Mouse (Mus musculus): ENCODE measurements around the gene Inpp4b. TPM values are rescaled to one million over a fixed set of nuclear protein-coding genes. Genes with fewer than 3 reads are reported as not detected.
A peak's percentile ranks its signal among the peaks of the same experiment; 100 is the strongest.

Gene Inpp4b
- polyA plus RNA-seq, 1 experiment: 0.41 TPM

DNA sequence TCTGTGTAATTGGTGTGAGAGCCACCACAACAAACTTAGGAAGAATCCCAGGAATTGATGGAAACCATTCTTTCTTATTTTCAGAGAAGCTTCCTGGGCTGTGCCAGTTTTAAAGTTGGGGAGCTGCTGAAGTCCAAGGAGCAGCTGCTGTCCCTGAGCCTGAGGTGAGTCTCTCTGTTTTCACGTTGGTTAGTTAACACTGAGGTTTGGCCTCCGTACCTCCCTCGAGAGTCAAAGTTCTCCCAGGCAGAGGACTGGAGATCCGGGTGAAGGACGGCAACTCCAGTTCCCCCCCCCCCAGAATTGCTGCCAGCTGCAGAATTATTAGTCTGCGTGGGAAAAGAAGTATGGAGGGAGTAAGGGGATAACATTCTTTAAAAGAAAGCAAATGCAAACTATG, 514.3 kb downstream of the Inpp4b start:
- TF ChIP-seq POLR2A (IDR thresholded peaks at IDR 0.05; ENCODE audit: low read depth, low read length): no peak
- no peak for TF ChIP-seq CTCF (IDR thresholded peaks at IDR 0.05; ENCODE audit: extremely low read depth, insufficient read length, insufficient replicate concordance, low read depth, low read length)
- WGBS: 24% methylated on average over 6 of the region's 6 CpGs
- peak overlapping the region; percentile 20; the same call in 1 of the 2 replicates for H3K4me3 ChIP-seq (ENCODE audit: low read depth, low read length)
- no peaks in the 10 kb centered on the region for H3K4me1 ChIP-seq (ENCODE audit: control insufficient read depth, insufficient read depth, insufficient read length, low read length)
- H3K27ac ChIP-seq (ENCODE audit: insufficient read depth, low read depth, low read length): no peak overlapping the region
- no peaks in the 10 kb centered on the region for H3K36me3 ChIP-seq (ENCODE audit: control insufficient read depth, insufficient read depth, low read length)
- H3K27me3 ChIP-seq (ENCODE audit: control insufficient read depth, insufficient read depth, low read length): no peaks in the 10 kb centered on the region

DNA sequence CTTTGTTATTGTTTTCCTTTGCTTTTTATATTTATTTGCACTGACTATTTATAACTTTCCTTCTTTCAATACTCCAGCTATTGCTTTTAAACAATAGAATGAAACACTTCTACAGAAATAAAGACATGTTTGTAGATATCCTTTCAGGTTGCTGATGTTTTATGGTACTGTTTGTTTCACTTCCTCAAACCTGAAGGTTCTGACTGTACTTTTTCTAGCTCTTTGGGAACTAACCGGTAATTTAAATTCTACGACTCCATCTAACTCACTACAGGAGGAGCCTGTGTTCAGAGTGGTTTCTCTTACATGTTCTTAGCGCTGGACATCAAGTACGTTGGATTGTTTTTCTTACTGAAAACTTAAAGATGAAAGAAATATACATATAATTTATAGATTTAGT, 516.0 kb downstream of the Inpp4b start:
- H3K4me3 ChIP-seq (ENCODE audit: low read depth, low read length): no peak overlapping the region
- no peak overlapping the region for H3K27ac ChIP-seq (ENCODE audit: insufficient read depth, low read depth, low read length)
- H3K36me3 ChIP-seq (ENCODE audit: control insufficient read depth, insufficient read depth, low read length): no peaks in the 10 kb centered on the region
- TF ChIP-seq CTCF (IDR thresholded peaks at IDR 0.05; ENCODE audit: extremely low read depth, insufficient read length, insufficient replicate concordance, low read depth, low read length) (no peak), POLR2A (IDR thresholded peaks at IDR 0.05; ENCODE audit: low read depth, low read length) (no peak)
- no peaks in the 10 kb centered on the region for H3K4me1 ChIP-seq (ENCODE audit: control insufficient read depth, insufficient read depth, insufficient read length, low read length)
- no peaks in the 10 kb centered on the region for H3K27me3 ChIP-seq (ENCODE audit: control insufficient read depth, insufficient read depth, low read length)
- WGBS: 85% methylated on average over 4 of the region's 4 CpGs

DNA sequence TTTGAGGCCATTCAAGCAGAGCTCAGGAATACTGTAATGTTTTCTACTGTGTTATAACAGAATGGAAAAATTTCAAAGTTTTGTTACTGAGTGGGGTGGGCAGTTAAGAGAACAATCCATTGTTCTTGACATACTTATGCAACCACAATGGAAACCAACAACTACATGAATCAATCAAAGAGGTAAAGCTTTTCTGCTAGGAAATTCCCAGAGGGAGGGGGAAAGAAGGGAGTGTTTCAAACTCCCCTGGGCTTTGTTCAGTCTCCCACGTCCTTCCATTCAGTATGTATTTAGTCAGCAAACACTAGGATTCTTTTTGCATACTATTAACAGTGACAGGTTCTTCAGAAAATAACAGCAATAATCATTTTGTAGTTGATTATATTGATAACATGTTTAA, 517.4 kb downstream of the Inpp4b start:
- TF ChIP-seq CTCF (IDR thresholded peaks at IDR 0.05; ENCODE audit: extremely low read depth, insufficient read length, insufficient replicate concordance, low read depth, low read length) (no peak), POLR2A (IDR thresholded peaks at IDR 0.05; ENCODE audit: low read depth, low read length) (no peak)
- Histone ChIP-seq H3K4me3 (ENCODE audit: low read depth, low read length) (no peak overlapping the region), H3K27ac (ENCODE audit: insufficient read depth, low read depth, low read length) (no peak overlapping the region), H3K4me1 (ENCODE audit: control insufficient read depth, insufficient read depth, insufficient read length, low read length) (no peaks in the 10 kb centered on the region), H3K27me3 (ENCODE audit: control insufficient read depth, insufficient read depth, low read length) (no peaks in the 10 kb centered on the region), H3K36me3 (ENCODE audit: control insufficient read depth, insufficient read depth, low read length) (no peaks in the 10 kb centered on the region)
- WGBS: 79% methylated on average over 1 of the region's 1 CpGs

DNA sequence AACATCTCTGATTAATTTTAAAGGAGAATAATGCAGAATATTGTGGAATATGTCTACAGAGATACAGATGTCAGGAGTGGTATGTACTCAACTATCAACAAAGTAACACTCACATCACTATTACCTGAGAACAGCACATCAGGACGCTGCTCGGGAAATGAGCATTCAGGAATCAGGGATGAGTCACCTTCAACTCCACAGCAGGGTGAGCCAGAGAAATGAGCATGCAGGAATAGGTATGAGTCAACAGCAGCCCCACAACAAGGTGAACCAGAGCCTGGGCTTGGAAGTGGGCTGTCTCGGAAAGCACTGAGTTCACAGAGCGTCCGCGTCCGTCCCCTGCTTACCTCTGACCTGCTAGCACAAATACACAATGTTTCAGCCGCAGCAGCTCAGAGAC, 519.0 kb downstream of the Inpp4b start:
- H3K4me1 ChIP-seq (ENCODE audit: control insufficient read depth, insufficient read depth, insufficient read length, low read length): no peaks in the 10 kb centered on the region
- no peak overlapping the region for H3K27ac ChIP-seq (ENCODE audit: insufficient read depth, low read depth, low read length)
- no peaks in the 10 kb centered on the region for H3K36me3 ChIP-seq (ENCODE audit: control insufficient read depth, insufficient read depth, low read length)
- H3K4me3 ChIP-seq (ENCODE audit: low read depth, low read length): no peak overlapping the region
- H3K27me3 ChIP-seq (ENCODE audit: control insufficient read depth, insufficient read depth, low read length): no peaks in the 10 kb centered on the region
- TF ChIP-seq CTCF (IDR thresholded peaks at IDR 0.05; ENCODE audit: extremely low read depth, insufficient read length, insufficient replicate concordance, low read depth, low read length) (no peak), POLR2A (IDR thresholded peaks at IDR 0.05; ENCODE audit: low read depth, low read length) (no peak)
- WGBS: 89% methylated on average over 8 of the region's 8 CpGs

DNA sequence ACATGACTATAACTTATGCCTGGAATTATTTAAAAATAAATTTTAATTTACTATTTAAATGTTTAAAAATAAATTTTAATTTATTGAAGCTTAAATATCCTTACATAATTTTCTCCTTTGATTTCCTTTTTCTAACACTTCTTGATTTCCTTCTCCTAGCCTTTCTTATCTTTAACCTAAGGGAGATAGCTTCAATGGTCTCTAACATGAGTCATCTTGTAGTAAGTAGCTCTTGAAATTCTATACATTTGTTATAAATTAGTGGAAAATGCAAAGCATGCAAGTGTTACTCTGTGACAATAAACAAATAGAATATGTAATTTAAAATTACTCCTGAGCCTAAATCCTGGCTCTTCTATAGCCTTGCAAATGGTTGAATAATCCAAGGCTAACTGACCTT, 520.4 kb downstream of the Inpp4b start:
- H3K36me3 ChIP-seq (ENCODE audit: control insufficient read depth, insufficient read depth, low read length): no peaks in the 10 kb centered on the region
- H3K4me3 ChIP-seq (ENCODE audit: low read depth, low read length): no peak overlapping the region
- TF ChIP-seq POLR2A (IDR thresholded peaks at IDR 0.05; ENCODE audit: low read depth, low read length) (no peak), CTCF (IDR thresholded peaks at IDR 0.05; ENCODE audit: extremely low read depth, insufficient read length, insufficient replicate concordance, low read depth, low read length) (no peak)
- H3K27me3 ChIP-seq (ENCODE audit: control insufficient read depth, insufficient read depth, low read length): no peaks in the 10 kb centered on the region
- no peaks in the 10 kb centered on the region for H3K4me1 ChIP-seq (ENCODE audit: control insufficient read depth, insufficient read depth, insufficient read length, low read length)
- H3K27ac ChIP-seq (ENCODE audit: insufficient read depth, low read depth, low read length): no peak overlapping the region

DNA sequence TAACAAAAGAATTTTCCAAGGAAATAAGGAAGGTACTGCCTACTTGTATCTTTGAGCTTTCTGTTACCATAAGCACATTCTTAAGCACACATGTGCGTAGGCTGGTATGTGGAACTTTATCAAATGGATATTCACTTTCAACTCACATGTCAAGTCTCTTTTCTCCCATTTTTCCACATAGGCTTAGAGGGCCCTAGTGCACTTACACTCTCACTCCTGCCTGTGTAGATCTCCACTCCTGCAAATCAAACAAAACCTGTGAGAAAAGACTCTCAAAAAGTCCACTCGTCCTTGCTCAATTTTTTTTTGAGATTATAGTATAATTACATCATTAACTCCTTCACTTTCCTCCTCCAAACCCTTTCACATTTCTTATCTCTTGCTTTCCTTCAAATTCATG, 522.0 kb downstream of the Inpp4b start:
- WGBS: 81% methylated on average over 2 of the region's 2 CpGs
- Histone ChIP-seq H3K4me3 (ENCODE audit: low read depth, low read length) (no peak overlapping the region), H3K4me1 (ENCODE audit: control insufficient read depth, insufficient read depth, insufficient read length, low read length) (no peaks in the 10 kb centered on the region), H3K27ac (ENCODE audit: insufficient read depth, low read depth, low read length) (no peak overlapping the region), H3K36me3 (ENCODE audit: control insufficient read depth, insufficient read depth, low read length) (no peaks in the 10 kb centered on the region), H3K27me3 (ENCODE audit: control insufficient read depth, insufficient read depth, low read length) (no peaks in the 10 kb centered on the region)
- TF ChIP-seq CTCF (IDR thresholded peaks at IDR 0.05; ENCODE audit: extremely low read depth, insufficient read length, insufficient replicate concordance, low read depth, low read length): no peak
- TF ChIP-seq POLR2A (IDR thresholded peaks at IDR 0.05; ENCODE audit: low read depth, low read length): no peak

DNA sequence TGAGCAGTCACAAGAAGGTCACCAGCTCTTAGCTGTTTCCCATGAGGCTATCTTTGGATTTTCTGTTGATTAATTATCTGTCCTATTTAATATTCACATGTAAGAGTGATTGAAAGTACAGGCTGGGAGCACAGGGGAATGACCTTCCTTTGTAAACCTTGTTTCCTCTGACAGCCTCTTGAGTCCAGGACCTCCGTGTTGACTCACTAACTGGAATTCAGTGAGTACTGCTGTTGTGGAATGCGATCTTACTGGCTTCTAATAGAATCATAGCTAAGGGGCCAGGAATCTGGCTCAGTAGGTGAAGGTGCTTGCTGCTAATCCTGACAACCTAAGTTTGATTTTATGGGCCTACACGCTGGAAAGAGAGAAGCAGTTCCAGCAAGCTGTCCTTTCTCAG, 523.3 kb downstream of the Inpp4b start:
- Histone ChIP-seq H3K27ac (ENCODE audit: insufficient read depth, low read depth, low read length) (no peak overlapping the region), H3K36me3 (ENCODE audit: control insufficient read depth, insufficient read depth, low read length) (no peaks in the 10 kb centered on the region), H3K4me1 (ENCODE audit: control insufficient read depth, insufficient read depth, insufficient read length, low read length) (no peaks in the 10 kb centered on the region), H3K27me3 (ENCODE audit: control insufficient read depth, insufficient read depth, low read length) (no peaks in the 10 kb centered on the region), H3K4me3 (ENCODE audit: low read depth, low read length) (no peak overlapping the region)
- no peak for TF ChIP-seq CTCF (IDR thresholded peaks at IDR 0.05; ENCODE audit: extremely low read depth, insufficient read length, insufficient replicate concordance, low read depth, low read length)
- no peak for TF ChIP-seq POLR2A (IDR thresholded peaks at IDR 0.05; ENCODE audit: low read depth, low read length)
- WGBS: 54% methylated on average over 3 of the region's 3 CpGs

DNA sequence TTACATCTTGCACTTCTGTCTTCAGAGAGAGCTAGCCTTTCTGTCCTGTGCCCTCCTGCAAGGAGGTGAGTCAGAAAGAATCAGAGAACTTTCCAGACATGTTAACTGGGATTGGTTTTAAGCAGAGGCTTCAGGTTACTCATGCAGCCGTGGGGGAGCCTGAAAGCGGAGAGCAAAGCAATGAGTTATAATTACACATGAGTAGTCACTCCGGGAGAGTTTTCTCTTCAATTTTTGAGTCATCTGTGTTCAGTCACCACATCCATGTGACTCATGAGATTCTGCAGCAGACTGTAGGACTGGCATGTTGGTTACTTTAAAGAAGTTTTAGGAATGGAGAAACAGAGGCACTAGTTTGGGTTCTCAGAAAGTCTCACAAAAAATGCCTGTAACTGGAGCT, 524.7 kb downstream of the Inpp4b start:
- no peaks in the 10 kb centered on the region for H3K4me1 ChIP-seq (ENCODE audit: control insufficient read depth, insufficient read depth, insufficient read length, low read length)
- no peak overlapping the region for H3K27ac ChIP-seq (ENCODE audit: insufficient read depth, low read depth, low read length)
- H3K36me3 ChIP-seq (ENCODE audit: control insufficient read depth, insufficient read depth, low read length): no peaks in the 10 kb centered on the region
- H3K4me3 ChIP-seq (ENCODE audit: low read depth, low read length): no peak overlapping the region
- H3K27me3 ChIP-seq (ENCODE audit: control insufficient read depth, insufficient read depth, low read length): no peaks in the 10 kb centered on the region
- WGBS: 78% methylated on average over 3 of the region's 3 CpGs
- TF ChIP-seq POLR2A (IDR thresholded peaks at IDR 0.05; ENCODE audit: low read depth, low read length): no peak
- no peak for TF ChIP-seq CTCF (IDR thresholded peaks at IDR 0.05; ENCODE audit: extremely low read depth, insufficient read length, insufficient replicate concordance, low read depth, low read length)

Measured in small intestine, adult 2 months (tissue).